Mouse (Mus musculus) kidney, postnatal 4 days (tissue): ENCODE results near the gene Heatr5a.
A peak's percentile ranks its signal among the peaks of the same experiment; 100 is the strongest.

Source experiments
- DNase-seq, 2 experiments: peaks; one replicate each; pipeline ENCODE4 v3.0.0; 2021; ENCODE audit warnings: mixed read lengths in 2 of 2

Heatr5a gene

GRCm38 (mm10) chr12:51843576-51844520 lies 127.3 kb downstream of the Heatr5a start:
- DNase-seq = no peak

- no peak for DNase-seq
Measured at GRCm38 (mm10) chr12:51842081-51842864, 128.8 kb downstream of the Heatr5a start.

GRCm38 (mm10) chr12:51839856-51840255 lies 131.3 kb downstream of the Heatr5a start:
- no peak for DNase-seq

- DNase-seq = no peak
Measured at GRCm38 (mm10) chr12:51835219-51835618, 135.9 kb downstream of the Heatr5a start.

GRCm38 (mm10) chr12:51831931-51832330 lies 139.2 kb downstream of the Heatr5a start:
- no peak for DNase-seq

GRCm38 (mm10) chr12:51831296-51831695 lies 139.8 kb downstream of the Heatr5a start:
- no peak for DNase-seq

- no peak for DNase-seq
Measured at GRCm38 (mm10) chr12:51830671-51831070, 140.4 kb downstream of the Heatr5a start.

GRCm38 (mm10) chr12:51830077-51830402 lies 141.1 kb downstream of the Heatr5a start:
- no peak for DNase-seq

GRCm38 (mm10) chr12:51829290-51830076 lies 141.6 kb downstream of the Heatr5a start, which contains the start of gene Hectd1:
Hectd1 (minus strand) TSS chr12:51829536.
- DNase-seq = peak; percentile 85 to 92

GRCm38 (mm10) chr12:51828716-51829289 lies 142.3 kb downstream of the Heatr5a start:
- peak; percentile 70 to 81 for DNase-seq

GRCm38 (mm10) chr12:51827958-51828650 lies 143.0 kb downstream of the Heatr5a start:
- DNase-seq = no peak
